ENCODE assay signal across 13 mouse cellular contexts in genomic region chr12:111271966-111272365, GRCm38 (mm10). TPM values are rescaled to one million over a fixed set of nuclear protein-coding genes. Genes with fewer than 3 reads are reported as not detected.
A peak's percentile ranks its signal among the peaks of the same experiment; 100 is the strongest.
DNase-seq lines count a peak whose midpoint lies in the region; ATAC-seq and TF ChIP-seq lines count a peak whose summit lies in the region.
"Had no signal": no experiment of that assay in that cellular context is flagged by ENCODE, and none has a peak within 500 bp of the region (broad histone marks: within the 10 kb centered on the region; RNA-seq: fewer than 3 reads in every experiment).

No protein-coding gene starts in this region.

- TF ChIP-seq CTCF in heart, postnatal 0 days (IDR thresholded peaks at IDR 0.05; ENCODE audit: low read depth), result no peak
- no peak for TF ChIP-seq CTCF in liver, postnatal 0 days (IDR thresholded peaks at IDR 0.05; ENCODE audit: low read depth)
- TF ChIP-seq CTCF in thymus, adult 2 months (IDR thresholded peaks at IDR 0.05; ENCODE audit: borderline replicate concordance, control insufficient read depth, extremely low read depth, insufficient read depth, low read length, poor library complexity), result no peak

- no peaks in the 10 kb centered on the region for H3K9me3 ChIP-seq in heart, postnatal 0 days (replicated peaks; ENCODE audit: control insufficient read depth, low read length)
- no peaks in the 10 kb centered on the region for H3K9me3 ChIP-seq in midbrain, embryonic 11.5 days (ENCODE audit: control insufficient read depth, low read length)
- H3K9me3 ChIP-seq in midbrain, embryonic 13.5 days, result no peaks in the 10 kb centered on the region
- H3K9me3 ChIP-seq in embryonic facial prominence, embryonic 15.5 days (replicated peaks), result no peaks in the 10 kb centered on the region
- no peaks in the 10 kb centered on the region for H3K9me3 ChIP-seq in liver, postnatal 0 days (ENCODE audit: low read length)
- H3K9me3 ChIP-seq: midbrain, embryonic 12.5 days; neural tube, embryonic 12.5 days had no signal

- no peak for DNase-seq in heart, postnatal 0 days (ENCODE audit: low spot score)
- no peak for DNase-seq in heart, postnatal 36 days
- DNase-seq in midbrain, embryonic 11.5 days (ENCODE audit: low spot score, missing footprints), result peak; percentile 87
- DNase-seq in liver, postnatal 0 days, result no peak
- no peak for DNase-seq in thymus, adult 2 months
- no peak for DNase-seq in adipocyte (ENCODE audit: low spot score)

- H3K36me3 ChIP-seq in heart, postnatal 0 days (replicated peaks; ENCODE audit: control insufficient read depth, insufficient read depth, low read length), result no peaks in the 10 kb centered on the region
- no peaks in the 10 kb centered on the region for H3K36me3 ChIP-seq in midbrain, embryonic 11.5 days (ENCODE audit: control insufficient read depth, insufficient read depth, low read length)
- H3K36me3 ChIP-seq in midbrain, embryonic 13.5 days, result 0 out of 2 replicates have a peak, but pooled peaks cover 4% of the 10 kb centered on the region
- no peaks in the 10 kb centered on the region; the same call in 1 of the 2 replicates for H3K36me3 ChIP-seq in embryonic facial prominence, embryonic 15.5 days
- H3K36me3 ChIP-seq in liver, postnatal 0 days (replicated peaks; ENCODE audit: insufficient read depth, low read length), result no peaks in the 10 kb centered on the region
- H3K36me3 ChIP-seq in thymus, adult 2 months (ENCODE audit: control insufficient read depth, insufficient read depth, low read length), result no peaks in the 10 kb centered on the region
- H3K36me3 ChIP-seq: midbrain, embryonic 12.5 days had no signal

- ATAC-seq in heart, postnatal 0 days (ENCODE audit: insufficient read depth, low read depth), result no peak
- ATAC-seq in midbrain, embryonic 11.5 days (ENCODE audit: low FRiP score), result no peak; the same call in 1 of the 2 replicates
- no peak for ATAC-seq in midbrain, embryonic 13.5 days
- no peak for ATAC-seq in embryonic facial prominence, embryonic 15.5 days (ENCODE audit: insufficient number of reproducible peaks, low FRiP score, low TSS enrichment, low read depth)
- no peak for ATAC-seq in liver, postnatal 0 days
- ATAC-seq: hindbrain, postnatal 0 days had no signal

- H3K27me3 ChIP-seq in heart, postnatal 0 days (ENCODE audit: control insufficient read depth, insufficient read depth, low read length), result peaks cover 78% of the 10 kb centered on the region
- peaks cover 76% of the 10 kb centered on the region for H3K27me3 ChIP-seq in midbrain, embryonic 11.5 days (ENCODE audit: control insufficient read depth, insufficient read depth, low read length)
- H3K27me3 ChIP-seq in midbrain, embryonic 13.5 days, result peaks cover 81% of the 10 kb centered on the region
- peaks cover 78% of the 10 kb centered on the region for H3K27me3 ChIP-seq in embryonic facial prominence, embryonic 15.5 days
- peaks cover 71% of the 10 kb centered on the region for H3K27me3 ChIP-seq in liver, postnatal 0 days (ENCODE audit: insufficient read depth, low read length)
- peaks cover 18% of the 10 kb centered on the region for H3K27me3 ChIP-seq in thymus, adult 2 months (ENCODE audit: control insufficient read depth, insufficient read depth, low read length)

- H3K27ac ChIP-seq in heart, postnatal 0 days (ENCODE audit: low read depth), result no peak overlapping the region
- H3K27ac ChIP-seq in midbrain, embryonic 11.5 days (ENCODE audit: low read depth, low read length), result no peak overlapping the region
- H3K27ac ChIP-seq in midbrain, embryonic 13.5 days, result no peak overlapping the region
- H3K27ac ChIP-seq in embryonic facial prominence, embryonic 15.5 days (replicated peaks), result no peak overlapping the region
- no peak overlapping the region for H3K27ac ChIP-seq in liver, postnatal 0 days (ENCODE audit: low read depth)
- no peak overlapping the region for H3K27ac ChIP-seq in thymus, adult 2 months (ENCODE audit: control insufficient read depth, insufficient read depth, low read length)
- H3K27ac ChIP-seq: hindbrain, postnatal 0 days; liver, embryonic 14.5 days; midbrain, embryonic 12.5 days; neural tube, embryonic 12.5 days had no signal

- no peak for TF ChIP-seq EP300 in heart, postnatal 0 days (IDR thresholded peaks at IDR 0.05; ENCODE audit: low read depth)
- no peak for TF ChIP-seq EP300 in liver, postnatal 0 days (IDR thresholded peaks at IDR 0.05; ENCODE audit: low read depth)

- H3K4me1 ChIP-seq in heart, postnatal 0 days (ENCODE audit: control insufficient read depth, insufficient read depth), result peaks cover 16% of the 10 kb centered on the region
- H3K4me1 ChIP-seq in midbrain, embryonic 11.5 days (ENCODE audit: control insufficient read depth, insufficient read depth, low read length), result peaks cover 18% of the 10 kb centered on the region
- H3K4me1 ChIP-seq in midbrain, embryonic 13.5 days (replicated peaks), result peaks cover 23% of the 10 kb centered on the region
- H3K4me1 ChIP-seq in embryonic facial prominence, embryonic 15.5 days, result peaks cover 35% of the 10 kb centered on the region
- peaks cover 32% of the 10 kb centered on the region for H3K4me1 ChIP-seq in liver, postnatal 0 days (ENCODE audit: insufficient read depth)
- peaks cover 6% of the 10 kb centered on the region; the same call in 1 of the 2 replicates for H3K4me1 ChIP-seq in thymus, adult 2 months (replicated peaks; ENCODE audit: control insufficient read depth, insufficient read depth, low read length)

- TF ChIP-seq POLR2A in thymus, adult 2 months (IDR thresholded peaks at IDR 0.05; ENCODE audit: control insufficient read depth, extremely low read depth, insufficient read depth, low read length, poor library complexity), result no peak

- no peak overlapping the region for H3K4me2 ChIP-seq in heart, postnatal 0 days (ENCODE audit: low read depth, low read length)
- H3K4me2 ChIP-seq in midbrain, embryonic 11.5 days, result no peak overlapping the region
- no peak overlapping the region for H3K4me2 ChIP-seq in midbrain, embryonic 13.5 days (replicated peaks)
- peak overlapping the region; percentile 31 for H3K4me2 ChIP-seq in embryonic facial prominence, embryonic 15.5 days (replicated peaks)
- H3K4me2 ChIP-seq in liver, postnatal 0 days (ENCODE audit: low read depth, low read length), result peak overlapping the region; percentile 13; the same call in 1 of the 2 replicates
- H3K4me2 ChIP-seq: midbrain, embryonic 12.5 days; neural tube, embryonic 12.5 days had no signal

- H3K4me3 ChIP-seq in heart, postnatal 0 days (ENCODE audit: low read depth, low read length), result peak overlapping the region; percentile 8; the same call in 1 of the 2 replicates
- no peak overlapping the region for H3K4me3 ChIP-seq in midbrain, embryonic 11.5 days (ENCODE audit: low read depth, low read length)
- H3K4me3 ChIP-seq in midbrain, embryonic 13.5 days (replicated peaks), result no peak overlapping the region
- peak overlapping the region; percentile 20; the same call in 1 of the 2 replicates for H3K4me3 ChIP-seq in embryonic facial prominence, embryonic 15.5 days (replicated peaks)
- H3K4me3 ChIP-seq in liver, postnatal 0 days (ENCODE audit: low read depth, low read length), result no peak overlapping the region
- H3K4me3 ChIP-seq in thymus, adult 2 months (ENCODE audit: control insufficient read depth, insufficient read depth, low read length), result no peak overlapping the region
- H3K4me3 ChIP-seq: midbrain, embryonic 12.5 days; neural tube, embryonic 12.5 days had no signal

- intact Hi-C loops in heart, postnatal 36 days (cut with DNase I), result loop anchor here (2.0 kb wide), 1 partner anchor 141 kb away; no protein-coding TSS in a partner anchor

- H3K9ac ChIP-seq in heart, postnatal 0 days (replicated peaks; ENCODE audit: low read depth, low read length), result no peak overlapping the region
- no peak overlapping the region for H3K9ac ChIP-seq in midbrain, embryonic 11.5 days (ENCODE audit: low read length)
- H3K9ac ChIP-seq in midbrain, embryonic 13.5 days (replicated peaks), result no peak overlapping the region
- H3K9ac ChIP-seq in embryonic facial prominence, embryonic 15.5 days, result no peak overlapping the region
- H3K9ac ChIP-seq in liver, postnatal 0 days (replicated peaks), result no peak overlapping the region
- H3K9ac ChIP-seq: liver, embryonic 14.5 days; midbrain, embryonic 12.5 days; neural tube, embryonic 12.5 days had no signal

- WGBS in heart, postnatal 0 days, result 18% methylated on average over 8 of the region's 8 CpGs
- 21% methylated on average over 8 of the region's 8 CpGs for WGBS in midbrain, embryonic 11.5 days
- 19% methylated on average over 8 of the region's 8 CpGs for WGBS in midbrain, embryonic 13.5 days
- 12% methylated on average over 8 of the region's 8 CpGs for WGBS in embryonic facial prominence, embryonic 15.5 days
- WGBS in liver, postnatal 0 days (ENCODE audit: insufficient replicate concordance), result 12% methylated on average over 8 of the region's 8 CpGs
- WGBS in thymus, adult 2 months, result 16% methylated on average over 8 of the region's 8 CpGs

RNA-seq across cellular contexts. Expression of gene Amn, which starts 1.1 kb away (rescaled TPM):
- 7.5 TPM in 1 of 2 replicates, not detected in the other for total RNA-seq in heart, postnatal 0 days (2014; rRNA removed; ENCODE audit: low replicate concordance)
- 0.78 and 0.90 TPM in 2 replicates for polyA plus RNA-seq in heart, postnatal 0 days (2015; fragmentation: Nextera tagmentation; extraction: Ambion mirVana)
- not detected for total RNA-seq in heart, postnatal 36 days (2021)
- polyA plus RNA-seq in midbrain, embryonic 11.5 days (2014; fragmentation: Nextera tagmentation; extraction: Ambion mirVana), result 0.22 TPM in 1 of 2 replicates, not detected in the other
- polyA plus RNA-seq in midbrain, embryonic 13.5 days (2015; fragmentation: Nextera tagmentation; extraction: Ambion mirVana), result 1.9 and 2.0 TPM in 2 replicates
- polyA plus RNA-seq in embryonic facial prominence, embryonic 15.5 days (2015; fragmentation: Nextera tagmentation; extraction: Ambion mirVana), result 0.59 and 1.0 TPM in 2 replicates
- polyA plus RNA-seq in liver, postnatal 0 days (2015; fragmentation: Nextera tagmentation; extraction: Ambion mirVana), result 0.27 and 0.61 TPM in 2 replicates
- 7.0 and 8.8 TPM in 2 replicates for polyA plus RNA-seq in thymus, adult 2 months (2012; rRNA removed)
- total RNA-seq: common myeloid progenitor, adult 5-6 weeks had no signal

Comparison
In these comparisons a context has a peak if more than half of its experiments do, and no peak if none do; other contexts are left out.
1. H3K4me2 ChIP-seq: peak in embryonic facial prominence, embryonic 15.5 days (single experiment) and liver, postnatal 0 days (single experiment); none in heart, postnatal 0 days (single experiment), midbrain, embryonic 11.5 days (single experiment) and midbrain, embryonic 13.5 days (single experiment).
2. H3K4me3 ChIP-seq: peak in heart, postnatal 0 days (single experiment) and embryonic facial prominence, embryonic 15.5 days (single experiment); none in midbrain, embryonic 11.5 days (single experiment), midbrain, embryonic 13.5 days (single experiment), liver, postnatal 0 days (single experiment) and thymus, adult 2 months (single experiment).